Mouse (Mus musculus) T-helper 2 cell (primary cell): ENCODE measurements around the gene Prkca.

ENCODE experiments used
- in situ Hi-C: fragments of 300-600 bp; cut with MboI, MseI; formaldehyde crosslinking; loops from one replicate; pipeline ENCODE4 v1.15.1; 2025; ENCODE audit warnings: high pct_unique_total_duplicates

The Prkca gene

DNA sequence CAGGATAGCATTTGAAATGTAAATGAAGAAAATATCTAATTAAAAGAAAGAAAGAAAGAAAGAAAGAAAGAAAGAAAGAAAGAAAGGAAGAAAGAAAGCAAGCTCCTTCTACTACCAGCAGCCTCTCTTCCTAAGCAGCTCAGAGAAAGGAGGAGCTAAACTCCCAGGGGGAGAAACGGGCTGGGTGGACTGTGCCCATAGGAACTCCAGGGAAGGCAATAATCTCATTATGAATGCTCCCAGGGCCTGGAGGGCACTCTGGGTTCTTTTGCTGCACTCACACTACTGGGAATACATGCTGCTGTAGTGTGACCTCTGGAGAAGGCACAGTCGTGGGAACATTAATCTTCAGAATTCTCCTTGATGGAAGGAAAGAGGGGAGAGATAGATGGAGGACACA, 107.5 kb downstream of the Prkca start:
- in situ Hi-C loops, result no loop called here

- in situ Hi-C loops, result no loop called here
These were observed 108.5 kb downstream of the Prkca start for GRCm38 (mm10) chr11:108235081-108235703.

GRCm38 (mm10) chr11:108233015-108233414, 110.7 kb downstream of the Prkca start:
- in situ Hi-C loops, result no loop called here

DNA sequence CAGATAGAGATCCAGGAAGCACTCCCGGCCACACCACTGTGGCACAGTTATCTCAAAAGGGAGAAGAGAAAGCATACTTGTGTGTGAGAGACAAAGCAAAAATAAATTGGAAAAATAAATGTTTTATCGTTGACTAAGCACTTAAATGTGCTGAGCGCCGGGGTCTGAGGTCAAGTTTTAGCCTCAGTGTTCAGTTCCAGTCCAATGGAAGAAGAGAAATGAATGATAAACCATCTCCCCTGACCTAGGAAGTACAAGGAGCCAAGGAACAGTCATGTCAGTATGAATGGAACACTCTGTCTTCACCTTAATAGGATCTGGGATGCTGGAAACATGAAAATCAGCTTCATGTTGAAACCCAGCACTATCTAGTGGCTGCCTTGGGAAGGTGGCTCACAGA, 113.6 kb downstream of the Prkca start:
- in situ Hi-C loops, result no loop called here

GRCm38 (mm10) chr11:108229176-108229946, 114.4 kb downstream of the Prkca start:
- in situ Hi-C loops, result no loop called here

GRCm38 (mm10) chr11:108228497-108228896, 115.2 kb downstream of the Prkca start:
- in situ Hi-C loops, result no loop called here

DNA sequence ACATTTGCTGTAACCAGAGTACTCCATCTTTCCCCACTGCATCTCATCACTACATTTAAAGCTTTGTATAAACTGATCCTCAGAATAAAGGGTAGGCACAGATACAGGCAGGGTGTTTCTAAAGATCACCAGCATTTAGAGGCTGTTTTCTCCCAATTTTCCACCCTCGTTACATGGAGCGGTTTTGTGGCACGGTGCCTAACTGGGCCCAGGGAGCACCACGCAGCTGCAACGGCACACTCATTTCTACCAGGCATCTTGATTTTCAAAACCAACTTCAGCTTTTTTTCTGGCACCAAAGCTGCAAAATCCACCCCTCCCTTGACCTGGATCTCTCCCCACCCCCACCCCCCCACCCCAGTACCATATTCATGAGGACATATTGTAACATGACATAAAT, 117.5 kb downstream of the Prkca start:
- in situ Hi-C loops, result no loop called here

GRCm38 (mm10) chr11:108224233-108224973, 119.3 kb downstream of the Prkca start:
- in situ Hi-C loops, result loop anchor here (25.0 kb wide), 1 partner anchor 762 kb away; the partner anchor contains the start of gene Pitpnc1

GRCm38 (mm10) chr11:108223613-108224232, 120.0 kb downstream of the Prkca start:
- in situ Hi-C loops, result loop anchor here (25.0 kb wide), 1 partner anchor 761 kb away; the partner anchor contains the start of gene Pitpnc1

GRCm38 (mm10) chr11:108223154-108223553, 120.6 kb downstream of the Prkca start:
- in situ Hi-C loops, result loop anchor here (25.0 kb wide), 1 partner anchor 761 kb away; the partner anchor contains the start of gene Pitpnc1

GRCm38 (mm10) chr11:108222616-108223015, 121.1 kb downstream of the Prkca start:
- in situ Hi-C loops, result loop anchor here (25.0 kb wide), 1 partner anchor 760 kb away; the partner anchor contains the start of gene Pitpnc1

- in situ Hi-C loops, result loop anchor here (25.0 kb wide), 1 partner anchor 760 kb away; the partner anchor contains the start of gene Pitpnc1
These were observed 121.7 kb downstream of the Prkca start for GRCm38 (mm10) chr11:108222026-108222425.

DNA sequence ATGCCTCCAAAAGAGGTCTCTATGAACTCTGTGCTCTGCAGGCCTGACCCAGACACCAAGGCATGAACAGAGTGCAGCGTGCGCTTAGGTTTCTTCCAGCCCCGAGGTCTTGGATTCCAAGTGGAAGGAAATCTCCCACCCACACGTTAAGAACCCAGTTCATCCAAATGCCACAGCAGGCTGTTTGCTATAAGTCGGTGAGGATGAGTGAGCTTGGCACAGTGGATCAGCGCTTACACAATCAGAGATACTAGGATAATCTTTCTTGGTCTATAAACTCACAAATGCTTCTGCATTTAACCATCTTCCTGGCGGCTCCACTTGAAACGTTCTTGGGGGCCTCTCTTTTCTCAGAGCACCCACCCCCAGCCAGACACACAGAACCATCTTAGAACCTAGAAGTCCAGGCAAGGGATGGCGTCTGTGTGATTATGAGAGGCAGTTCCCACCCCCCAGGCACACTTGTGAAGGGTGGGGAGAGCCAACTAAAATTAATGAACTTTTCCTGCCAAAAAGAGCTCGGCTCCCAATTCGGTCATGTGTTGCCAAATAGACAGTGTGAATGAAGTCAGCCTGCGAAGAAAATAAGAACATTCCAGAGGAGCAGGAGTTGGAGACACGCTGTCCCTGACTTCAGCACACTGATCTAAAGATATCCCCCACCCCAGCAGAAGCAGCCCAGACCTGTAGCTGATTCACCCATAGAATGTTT, 122.4 kb downstream of the Prkca start:
- in situ Hi-C loops, result loop anchor here (25.0 kb wide), 1 partner anchor 759 kb away; the partner anchor contains the start of gene Pitpnc1

GRCm38 (mm10) chr11:108220605-108221004, 123.1 kb downstream of the Prkca start:
- in situ Hi-C loops, result loop anchor here (25.0 kb wide), 1 partner anchor 758 kb away; the partner anchor contains the start of gene Pitpnc1

DNA sequence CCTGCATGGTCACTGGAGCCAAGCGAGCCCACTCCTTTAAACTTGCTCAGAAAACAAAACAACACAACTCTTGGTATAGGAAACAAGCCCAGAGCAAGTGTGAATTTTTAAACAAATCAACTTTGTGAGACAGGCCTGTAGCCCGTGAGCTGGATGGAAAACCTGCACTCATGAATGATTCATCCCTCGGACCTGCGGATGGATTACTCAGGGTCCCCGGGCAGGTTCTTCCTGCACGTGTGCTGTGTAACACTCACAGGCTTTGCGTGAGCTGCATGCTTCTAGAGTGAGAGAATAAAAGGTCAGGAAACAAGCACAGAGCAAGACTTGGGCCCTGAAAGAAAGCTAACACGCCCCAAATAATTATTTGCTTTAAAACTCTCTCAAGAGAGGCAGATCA, 126.7 kb downstream of the Prkca start:
- in situ Hi-C loops, result loop anchor here (25.0 kb wide), 1 partner anchor 755 kb away; the partner anchor contains the start of gene Pitpnc1

GRCm38 (mm10) chr11:108216064-108216463, 127.7 kb downstream of the Prkca start:
- in situ Hi-C loops, result loop anchor here (25.0 kb wide), 1 partner anchor 754 kb away; the partner anchor contains the start of gene Pitpnc1

DNA sequence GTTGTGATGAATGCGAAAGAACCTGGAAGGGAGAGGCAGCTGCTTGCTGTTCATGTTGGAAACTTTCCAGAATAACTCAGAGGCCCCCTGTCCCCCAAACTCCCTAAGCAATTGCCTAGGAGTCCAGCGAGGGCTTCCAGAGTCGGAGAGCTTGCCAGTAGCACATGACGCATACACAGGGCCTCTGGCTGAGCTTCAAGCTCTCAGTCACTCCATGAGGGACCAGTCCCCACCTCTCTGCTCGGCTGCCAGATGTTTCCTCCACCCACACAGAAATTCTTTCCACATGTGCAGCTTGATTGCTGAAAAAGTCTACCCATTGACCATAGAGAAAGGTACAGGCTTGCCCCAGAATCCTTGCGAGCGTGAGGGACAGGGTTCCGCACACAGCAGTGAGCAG, 128.3 kb downstream of the Prkca start:
- in situ Hi-C loops, result loop anchor here (25.0 kb wide), 1 partner anchor 753 kb away; the partner anchor contains the start of gene Pitpnc1

GRCm38 (mm10) chr11:108214521-108215223, 129.1 kb downstream of the Prkca start:
- in situ Hi-C loops, result loop anchor here (25.0 kb wide), 1 partner anchor 752 kb away; the partner anchor contains the start of gene Pitpnc1

DNA sequence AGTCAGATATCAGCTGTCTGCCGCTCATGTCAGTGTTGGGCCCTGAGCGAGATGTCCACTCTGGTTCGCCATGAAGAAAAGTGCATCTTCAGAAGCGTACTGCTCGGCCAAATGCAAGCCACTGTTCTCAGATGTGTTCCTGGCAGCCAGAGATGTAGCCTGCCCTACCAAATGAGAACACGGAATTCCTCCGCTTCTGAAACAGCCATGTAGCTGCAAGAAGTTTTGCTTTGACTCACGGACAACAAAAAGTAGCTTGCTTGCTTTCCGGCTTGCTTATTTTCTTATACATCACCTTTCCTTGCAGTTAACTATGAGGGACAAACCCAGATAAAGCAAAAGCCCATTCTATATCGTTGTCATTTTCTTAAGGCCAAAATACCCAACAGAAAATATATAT, 129.9 kb downstream of the Prkca start:
- in situ Hi-C loops, result loop anchor here (25.0 kb wide), 1 partner anchor 751 kb away; the partner anchor contains the start of gene Pitpnc1

DNA sequence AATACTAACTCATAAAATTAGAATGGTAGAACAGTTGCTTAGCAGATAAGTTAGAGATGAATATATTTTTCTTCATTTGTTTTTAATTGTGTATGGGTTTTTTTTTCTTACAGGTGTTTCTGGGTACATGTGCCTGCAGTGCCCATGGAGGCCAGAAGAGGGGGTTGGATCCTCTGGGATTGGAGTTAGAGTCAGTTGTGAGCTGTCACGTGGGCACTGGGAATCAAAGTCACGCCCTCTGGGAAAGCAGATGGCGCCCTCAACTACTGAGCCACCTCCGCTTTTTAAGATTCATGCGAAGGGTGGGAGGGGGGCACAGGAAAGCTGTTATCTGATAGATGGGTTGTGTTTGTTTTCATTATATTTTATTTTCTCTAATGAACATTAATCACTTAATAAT, 131.1 kb downstream of the Prkca start:
- in situ Hi-C loops, result loop anchor here (25.0 kb wide), 1 partner anchor 750 kb away; the partner anchor contains the start of gene Pitpnc1
